Mouse (Mus musculus): Measurements from ENCODE around the gene Mrfap1.

- TF ChIP-seq MAFK (IDR thresholded peaks at IDR 0.05; ENCODE audit: insufficient read depth, low read depth, low read length): no peak
- no peak for TF ChIP-seq ZC3H11A (IDR thresholded peaks at IDR 0.05; ENCODE audit: borderline replicate concordance, low read depth, low read length)
- no peak for TF ChIP-seq ZNF384 (IDR thresholded peaks at IDR 0.05; ENCODE audit: low read depth, low read length)
- TF ChIP-seq CHD2 (IDR thresholded peaks at IDR 0.05; ENCODE audit: low read depth, low read length): no peak
- TF ChIP-seq HCFC1 (IDR thresholded peaks at IDR 0.05; ENCODE audit: borderline replicate concordance, insufficient read depth, low read length): no peak
Measured at GRCm38 (mm10) chr5:36747794-36748535, 48.6 kb downstream of the Mrfap1 start.

All from ES-E14 (cell line).